Mouse (Mus musculus) gastrocnemius, postnatal 14 days (tissue): ENCODE data around the gene Gm28308. TPM values are rescaled to one million over a fixed set of nuclear protein-coding genes. Genes with fewer than 3 reads are reported as not detected.

Experiments
- DNase-seq: peaks from one replicate; pipeline ENCODE4 v3.0.0; 2021; ENCODE audit warnings: mixed read lengths
- intact Hi-C: fragments of 180-260 bp; cut with DNase I; formaldehyde crosslinking; loops from one replicate; pipeline ENCODE4 v1.15.1; 2025; ENCODE audit warnings: low total_unique reads
- total RNA-seq, 2 experiments: library from RNA; stranded (reverse); gene quantifications; 2 replicates each; pipeline ENCODE4 v1.2.3; 2021

The Gm28308 gene
- total RNA-seq, 2 experiments from 2014 or later = 0.51 TPM; not detected in 1

DNA sequence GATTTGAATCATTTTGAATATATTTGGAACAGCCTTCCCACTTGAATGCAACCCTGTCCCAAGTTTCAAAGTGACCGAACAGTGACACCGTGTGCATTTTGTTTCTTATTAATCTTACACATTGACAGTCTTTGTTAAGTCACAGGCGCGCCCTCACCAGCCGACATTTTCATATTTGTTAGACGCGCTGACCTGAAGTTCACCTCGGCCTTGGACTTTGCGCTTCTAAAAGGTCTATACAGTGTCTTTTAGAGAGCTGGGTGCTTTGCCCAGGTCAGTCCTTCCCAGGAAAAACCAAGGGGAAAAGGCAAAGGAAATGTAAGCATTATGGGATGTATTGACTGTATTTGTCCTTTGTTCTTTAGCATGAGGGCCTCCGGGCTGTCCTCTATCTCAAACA is 18.4 kb downstream of the Gm28308 start:
- intact Hi-C loops = no loop called here
- DNase-seq = no peak

DNA sequence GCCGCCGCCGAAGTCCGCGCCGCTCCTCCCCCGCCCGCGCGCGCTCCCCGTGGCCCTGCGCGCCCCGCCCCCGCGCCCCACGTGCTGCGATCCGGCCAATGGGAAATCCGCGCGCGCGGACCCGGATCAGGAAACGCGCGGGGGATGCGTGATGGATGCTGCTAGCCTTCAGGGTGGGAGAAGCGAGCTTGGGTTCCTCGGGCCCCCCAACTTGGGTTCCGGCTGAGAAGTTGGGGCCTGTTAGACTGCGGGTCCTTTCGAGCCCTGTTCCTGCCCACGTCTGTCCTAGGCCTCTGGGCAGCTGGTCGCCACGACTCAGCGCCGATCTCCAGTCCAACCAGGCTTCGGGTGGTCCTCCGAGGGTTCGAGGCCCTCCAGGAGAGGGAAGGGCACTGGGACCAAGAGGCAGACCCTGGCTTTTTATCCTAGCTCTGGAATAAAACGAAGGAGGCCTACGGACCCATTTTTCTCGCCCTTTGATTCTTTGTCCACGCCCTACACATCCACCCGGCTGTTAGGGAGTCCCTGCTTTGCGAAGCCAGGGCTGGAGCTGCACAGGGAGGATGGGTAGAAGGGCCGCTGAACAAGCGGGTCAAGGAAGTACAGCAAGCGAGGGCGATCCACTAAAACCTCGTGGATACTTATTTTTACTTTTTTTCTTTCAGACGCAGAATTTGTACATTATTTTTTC is 21.1 kb downstream of the Gm28308 start:
- peak; percentile 90 for DNase-seq
- intact Hi-C loops = no loop called here

- peak; percentile 32 for DNase-seq
- intact Hi-C loops = no loop called here
These were observed 22.0 kb downstream of the Gm28308 start, which contains the start of gene Hoxa4 for GRCm38 (mm10) chr6:52190906-52191810. Gene Hoxa4, minus strand, starts transcription at chr6:52191753.

- intact Hi-C loops = no loop called here
- no peak for DNase-seq
These were observed 22.7 kb downstream of the Gm28308 start for GRCm38 (mm10) chr6:52190410-52190809.

GRCm38 (mm10) chr6:52189909-52190308 is 23.2 kb downstream of the Gm28308 start:
- intact Hi-C loops = no loop called here
- DNase-seq = no peak

DNA sequence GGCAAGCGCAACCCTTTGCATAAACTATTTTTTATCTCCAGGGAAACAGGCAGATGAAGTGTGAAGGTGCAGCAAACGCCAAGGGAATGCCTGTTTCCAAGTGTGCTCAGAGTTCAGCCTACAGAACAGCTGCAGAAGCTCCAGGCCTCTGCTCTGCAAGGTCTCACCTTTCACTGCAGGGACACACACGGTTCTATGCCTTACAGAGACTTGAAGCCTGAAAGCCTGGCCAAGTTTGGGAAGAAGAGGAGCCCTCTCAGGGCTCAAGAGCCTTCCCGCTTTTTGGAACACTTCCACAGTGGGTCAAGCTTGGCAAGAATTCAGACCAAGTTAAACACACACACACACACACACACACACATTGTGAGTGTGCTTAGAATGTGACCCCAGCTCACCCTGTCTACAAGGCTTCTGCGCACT is 24.0 kb downstream of the Gm28308 start:
- DNase-seq = peak; percentile 43
- intact Hi-C loops = no loop called here

DNA sequence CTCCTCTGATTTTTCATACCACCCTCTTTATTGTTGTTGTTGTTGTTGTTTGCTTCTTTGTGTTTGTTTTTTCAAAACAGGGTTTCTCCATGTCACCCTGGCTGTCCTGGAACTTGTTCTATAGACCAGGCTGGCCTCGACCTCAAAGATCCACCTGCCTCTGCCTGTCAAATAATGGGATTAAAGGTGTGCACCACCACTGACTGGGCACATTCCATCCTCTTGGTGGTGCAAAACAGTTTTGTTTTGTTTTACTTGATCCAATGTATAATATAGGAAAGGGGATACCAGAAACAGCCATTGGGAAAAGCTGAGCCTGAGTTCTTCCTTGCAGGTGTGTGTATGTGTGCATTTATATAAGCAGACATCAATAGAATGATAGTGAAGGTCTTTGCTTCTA is 26.6 kb downstream of the Gm28308 start:
- intact Hi-C loops = no loop called here
- DNase-seq = no peak

DNA sequence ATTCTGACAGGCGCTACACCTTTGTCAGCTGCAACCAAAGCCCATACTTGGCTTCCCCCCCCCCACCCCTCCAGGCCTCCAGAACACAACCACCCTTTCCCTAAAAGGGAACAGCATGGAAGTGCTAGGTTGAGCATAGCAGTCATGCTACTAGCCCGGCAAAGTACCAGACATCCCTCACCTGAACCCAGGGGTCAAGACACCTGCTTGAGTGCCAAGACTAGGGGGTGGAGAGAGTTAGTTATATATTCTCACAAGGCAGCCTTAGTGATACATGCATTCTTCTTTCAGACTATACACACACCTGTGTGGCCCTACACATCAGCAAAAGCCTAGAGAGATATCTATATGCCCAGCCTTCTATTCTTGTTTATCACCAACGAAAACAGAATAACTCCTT is 27.3 kb downstream of the Gm28308 start:
- intact Hi-C loops = no loop called here
- DNase-seq = no peak

- intact Hi-C loops = no loop called here
- no peak for DNase-seq
These were observed 27.9 kb downstream of the Gm28308 start for GRCm38 (mm10) chr6:52185222-52185621.

DNA sequence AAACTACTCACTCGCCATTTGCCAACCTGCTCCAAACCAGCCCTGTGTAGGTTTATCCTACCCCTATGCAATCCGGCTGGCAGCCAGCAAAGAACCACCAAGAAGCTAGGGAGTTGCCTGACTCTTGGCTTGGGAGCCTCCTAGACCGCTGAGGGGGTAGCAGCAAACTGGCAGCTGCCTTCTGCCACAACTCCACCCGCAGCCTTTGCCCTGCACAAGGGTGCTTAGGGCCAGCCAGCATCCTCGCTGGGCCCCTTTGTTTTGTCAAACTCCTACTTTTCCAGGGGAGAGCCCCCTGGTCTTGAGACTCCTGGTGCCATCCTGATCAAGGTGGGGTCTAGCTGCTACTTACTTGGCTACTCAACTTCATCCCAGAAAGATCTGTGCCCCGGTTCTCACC is 28.5 kb downstream of the Gm28308 start:
- intact Hi-C loops = no loop called here
- DNase-seq = no peak

GRCm38 (mm10) chr6:52183311-52184080 is 29.6 kb downstream of the Gm28308 start:
- no peak for DNase-seq
- intact Hi-C loops = no loop called here

GRCm38 (mm10) chr6:52182793-52183192 is 30.3 kb downstream of the Gm28308 start:
- no peak for DNase-seq
- intact Hi-C loops = no loop called here

- DNase-seq = no peak
- intact Hi-C loops = no loop called here
These were observed 31.1 kb downstream of the Gm28308 start for GRCm38 (mm10) chr6:52182030-52182429.

GRCm38 (mm10) chr6:52180726-52181125 is 32.4 kb downstream of the Gm28308 start:
- DNase-seq = no peak
- intact Hi-C loops = no loop called here

DNA sequence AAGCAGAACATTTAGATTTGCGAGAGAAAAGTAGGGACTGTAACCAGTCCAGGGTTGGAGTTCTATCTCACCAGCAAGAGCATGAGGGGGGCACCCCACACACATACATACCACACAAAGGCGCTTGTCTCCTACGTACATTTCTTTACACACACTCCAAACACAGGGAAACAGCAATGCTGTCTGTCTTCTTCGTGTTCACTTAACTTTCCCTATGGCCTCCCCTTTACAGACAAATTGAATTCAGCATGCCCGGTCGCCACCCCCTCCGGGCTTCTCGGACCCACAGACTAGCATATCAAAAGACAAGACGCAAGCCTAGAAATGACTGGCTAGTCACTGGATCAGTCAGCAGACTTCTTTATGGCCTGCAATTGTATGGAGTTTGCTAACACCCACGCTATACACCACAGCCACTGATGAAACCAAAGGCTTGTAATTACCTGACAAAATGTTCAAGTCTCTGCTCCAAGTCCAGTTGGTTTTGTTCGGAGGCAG is 32.9 kb downstream of the Gm28308 start:
- DNase-seq = no peak
- intact Hi-C loops = no loop called here

DNA sequence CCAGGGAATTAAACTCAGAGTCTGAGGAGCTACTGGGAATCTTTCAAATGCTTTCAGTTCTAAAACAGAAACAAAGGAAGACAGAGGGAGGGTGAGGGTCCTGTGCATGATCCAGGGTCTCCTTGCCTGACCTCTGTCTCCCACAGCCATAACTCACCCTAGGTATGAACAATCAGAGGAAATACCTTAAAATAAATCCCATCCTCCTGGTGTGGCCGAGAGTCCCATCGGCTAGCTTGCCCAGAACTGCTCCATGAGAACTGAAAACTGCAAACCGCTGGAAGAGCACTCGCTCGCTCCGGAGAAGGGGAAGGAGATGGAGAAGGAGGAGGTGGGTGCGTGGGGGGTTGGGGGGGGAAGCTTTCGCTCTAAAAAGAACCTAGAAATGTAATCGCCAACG is 33.4 kb downstream of the Gm28308 start:
- intact Hi-C loops = no loop called here

GRCm38 (mm10) chr6:52178918-52179665 is 34.0 kb downstream of the Gm28308 start:
- intact Hi-C loops = no loop called here
- no peak for DNase-seq

More for the DNA sequence above, 33.4 kb downstream of the Gm28308 start:
- DNase-seq = no peak

DNA sequence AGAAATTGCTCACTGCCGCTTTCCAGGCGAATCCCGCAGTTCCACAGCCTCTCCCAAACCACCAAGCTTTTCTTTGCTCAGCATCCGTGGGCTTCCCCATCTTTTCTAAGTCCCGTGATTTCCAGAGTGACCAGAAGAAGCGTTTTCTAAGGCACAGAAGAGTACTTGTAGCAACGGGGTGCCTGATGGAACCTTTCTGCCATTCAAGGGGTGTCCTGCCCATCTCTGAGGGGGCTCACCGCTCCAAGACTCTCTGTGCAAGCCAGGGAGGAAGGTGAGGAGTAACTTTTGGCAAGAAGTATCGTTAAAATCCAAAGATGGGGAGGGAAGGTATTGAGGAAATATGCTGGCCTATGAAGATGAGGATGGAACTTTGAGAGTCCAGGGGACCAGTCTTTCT is 35.3 kb downstream of the Gm28308 start:
- intact Hi-C loops = no loop called here
- DNase-seq = no peak

GRCm38 (mm10) chr6:52177061-52177735 is 35.9 kb downstream of the Gm28308 start, which contains the start of gene 5730596B20Rik:
Gene 5730596B20Rik, plus strand, starts transcription at chr6:52177498.
- no peak for DNase-seq

More at GRCm38 (mm10) chr6:52177061-52177735, 35.9 kb downstream of the Gm28308 start, which contains the start of gene 5730596B20Rik:
- intact Hi-C loops = no loop called here
